Mouse (Mus musculus) large intestine, adult 2 months (tissue): ENCODE data around the gene 1700030J22Rik. TPM values are rescaled to one million over a fixed set of nuclear protein-coding genes. Genes with fewer than 3 reads are reported as not detected.

Experiments used
- DNase-seq: peaks from one replicate; pipeline ENCODE4 v3.0.0-alpha.2; 2012; ENCODE audit warnings: low read depth, low spot score
- WGBS: fragments of 180-500 bp; shearing (Covaris S2); methylation state at CpG from one replicate; pipeline ENCODE4 v1.1.7; 2018; 5-methylcytosine and 5-hydroxymethylcytosine counted together
- polyA plus RNA-seq: library from polyadenylated mRNA; depleted of rRNA; stranded (reverse); fragments of >200 nt; gene quantifications from 2 replicates; pipeline ENCODE4 v1.2.3, GENCODE M21; 2012; rRNA removed

1700030J22Rik gene
- 0.32 and 0.38 TPM in 2 replicates for polyA plus RNA-seq

DNA sequence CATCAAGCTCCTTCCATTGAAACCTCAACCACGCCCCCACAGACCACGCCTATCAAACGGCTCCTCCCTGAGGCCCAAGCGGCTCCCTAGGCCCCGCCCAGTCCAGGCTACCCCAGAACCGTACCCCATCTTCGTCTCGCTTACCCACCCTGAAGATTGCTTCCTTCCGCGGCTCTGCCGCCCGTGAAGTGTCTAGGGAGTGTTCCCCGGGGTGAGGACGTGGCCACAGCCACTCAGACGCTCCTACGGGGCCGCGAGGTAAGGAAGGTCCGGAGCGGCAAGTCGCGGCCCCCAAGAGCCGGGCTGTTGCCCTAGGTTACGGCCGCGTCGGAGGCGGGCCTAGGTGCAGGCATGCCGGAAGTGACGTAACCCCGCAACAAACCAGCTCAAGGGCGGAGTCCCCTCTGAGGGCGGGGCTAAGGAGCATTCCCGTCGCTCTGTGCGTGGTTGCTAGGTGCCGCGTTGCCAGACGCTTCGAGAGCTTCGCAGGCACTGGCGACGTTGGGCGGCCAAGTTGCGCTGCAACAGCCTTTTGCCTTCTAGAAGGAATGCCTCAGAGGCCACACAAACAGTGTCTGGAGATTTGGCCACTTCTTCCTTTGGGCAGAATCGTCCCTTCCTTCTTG lies at the start of gene 1700030J22Rik:
Gene 1700030J22Rik (minus strand): TSS at position 329 of the 626 bp plus-strand sequence.
- WGBS: under 1% methylated on average over 46 of the region's 46 CpGs
- peak; percentile 96 for DNase-seq

DNA sequence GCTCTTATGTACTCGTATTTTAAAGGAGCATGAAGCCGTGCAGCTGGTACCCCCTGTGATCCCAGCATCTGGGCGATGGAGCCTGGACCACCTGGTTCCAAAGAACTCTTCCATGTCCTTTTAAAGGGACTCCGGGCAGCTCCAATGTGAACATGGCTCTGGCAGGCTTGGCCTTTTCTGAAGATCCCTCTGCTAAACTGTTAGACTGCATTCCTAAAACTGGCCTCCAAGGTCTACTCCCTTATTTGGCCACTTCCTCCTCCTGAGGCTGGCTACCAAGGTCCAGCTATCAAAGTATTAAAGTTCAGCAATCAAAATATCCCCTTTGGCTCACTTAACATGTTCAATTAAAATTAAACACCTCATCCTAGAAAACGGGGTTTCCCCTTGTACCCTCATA lies 48.8 kb upstream of the 1700030J22Rik start:
- 70% methylated on average over 5 of the region's 5 CpGs for WGBS
- no peak for DNase-seq

DNA sequence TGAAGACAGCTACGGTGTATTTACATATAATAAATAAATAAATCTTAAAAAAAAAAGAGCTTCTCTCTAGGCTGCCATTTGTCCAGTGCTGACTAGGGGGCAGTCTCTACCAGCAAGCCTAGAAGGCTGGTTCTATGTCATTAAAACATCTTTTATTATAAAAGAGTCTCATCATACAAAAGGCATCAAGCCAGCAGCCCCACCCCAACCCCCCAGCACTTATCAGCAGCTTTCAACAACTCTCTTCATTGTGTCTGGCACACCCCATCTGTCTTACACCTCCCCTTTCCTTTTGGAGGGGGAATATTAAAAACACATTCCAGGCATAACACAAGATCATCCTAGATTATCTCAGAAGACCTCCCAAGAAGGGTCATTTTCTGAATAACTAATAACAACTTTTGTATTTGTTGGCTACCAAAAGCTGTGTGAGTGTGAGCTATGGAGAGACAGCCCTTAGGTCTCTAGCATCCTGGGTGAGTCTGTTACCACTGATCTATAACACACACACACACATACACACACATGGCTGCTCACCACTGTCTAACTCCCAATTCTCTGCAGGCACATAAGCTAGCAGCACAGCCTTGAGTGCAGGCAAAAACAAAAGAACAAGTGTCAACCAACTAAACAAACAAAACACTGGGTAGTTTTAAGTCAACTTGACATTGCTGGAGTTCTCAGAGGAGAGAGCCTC lies 43.7 kb upstream of the 1700030J22Rik start:
- WGBS: 42% methylated on average over 1 of the region's 1 CpGs
- no peak for DNase-seq

DNA sequence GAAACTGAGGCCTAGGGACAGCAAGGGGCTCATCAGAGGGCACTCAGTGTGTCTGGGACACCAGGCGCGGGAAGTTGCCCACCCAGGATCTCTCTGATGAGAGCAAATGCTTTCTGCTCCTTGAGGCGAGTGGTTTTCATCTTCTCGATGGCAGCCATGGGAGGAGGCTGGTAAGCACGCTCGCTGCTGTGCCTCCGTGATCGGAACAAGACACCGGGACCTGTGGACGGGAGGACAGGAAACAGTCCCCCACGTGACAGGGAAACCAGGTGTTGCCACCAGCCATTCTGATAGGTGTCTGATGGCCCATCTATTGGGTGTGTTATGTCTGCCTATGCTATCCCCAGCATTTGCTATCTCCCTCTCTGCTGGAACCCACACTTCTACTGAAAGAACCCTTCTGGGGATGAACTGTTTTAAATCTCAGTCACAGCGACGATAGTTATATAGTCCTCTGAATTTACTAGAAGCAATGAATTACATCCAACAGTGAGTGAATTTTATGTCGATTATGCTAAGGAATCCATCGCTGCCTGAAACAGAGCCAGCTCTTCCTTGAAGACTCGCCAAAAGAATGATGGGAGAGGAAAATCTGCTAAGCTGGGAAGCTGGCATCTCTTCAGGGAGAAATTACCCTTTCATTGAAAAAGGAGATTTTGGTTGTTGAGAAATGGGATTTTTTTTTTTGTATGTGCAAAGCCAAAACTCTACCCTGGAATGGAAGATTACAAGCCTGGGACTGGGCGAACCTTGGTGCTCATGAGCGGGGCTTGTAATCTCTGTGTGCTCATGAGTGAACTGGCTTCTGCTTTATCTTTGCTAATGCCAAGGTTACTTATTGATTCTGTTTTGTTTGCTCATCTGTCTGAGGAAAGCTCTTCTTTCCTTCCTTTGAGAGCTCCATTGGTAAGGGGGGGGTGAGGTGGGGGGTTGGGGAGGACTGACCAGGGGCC lies 40.8 kb upstream of the 1700030J22Rik start:
- DNase-seq: no peak
- WGBS: 80% methylated on average over 18 of the region's 18 CpGs

- DNase-seq: no peak
- 92% methylated on average over 4 of the region's 4 CpGs for WGBS
Observed at GRCm38 (mm10) chr8:117017896-117018295, 39.1 kb upstream of the 1700030J22Rik start.

DNA sequence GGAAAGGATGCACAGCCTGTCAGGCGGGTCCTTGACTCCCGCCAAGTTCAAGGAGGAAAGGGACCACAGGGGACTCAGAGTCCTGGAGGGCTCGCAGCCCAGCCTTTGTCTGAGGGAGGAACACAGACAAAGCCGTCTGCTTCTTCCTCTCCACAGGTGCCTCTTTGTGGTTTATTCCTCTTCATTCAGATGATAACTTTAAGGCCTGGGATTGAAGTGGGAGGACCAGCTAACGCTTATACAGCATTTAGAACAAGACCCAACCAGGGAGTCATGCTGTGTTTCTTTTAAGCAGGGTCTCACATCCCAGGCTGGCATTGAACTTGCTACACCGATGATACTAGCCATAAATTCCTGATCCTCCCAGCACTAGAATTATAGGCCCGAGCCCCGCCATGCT lies 38.2 kb upstream of the 1700030J22Rik start:
- WGBS: 77% methylated on average over 8 of the region's 8 CpGs
- DNase-seq: no peak

DNA sequence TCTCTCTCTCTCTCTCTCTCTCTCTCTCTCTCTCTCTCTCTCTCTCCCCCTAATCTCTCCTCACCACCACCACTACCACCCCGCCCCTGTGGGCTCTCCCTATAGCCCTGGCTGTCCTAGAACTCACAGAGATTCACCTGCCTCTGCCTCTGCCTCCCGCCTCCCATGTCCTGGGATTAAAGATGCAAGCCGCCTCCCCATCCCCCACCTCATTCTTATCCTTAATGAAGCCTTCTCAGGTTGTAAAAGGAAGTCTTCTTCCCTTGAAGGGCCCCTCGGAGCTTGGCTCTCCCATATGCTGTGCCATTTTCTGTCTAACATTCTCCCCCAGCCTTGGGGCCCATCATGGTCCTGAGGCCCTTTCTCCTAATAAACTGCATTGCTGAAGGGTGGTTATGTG lies 36.9 kb upstream of the 1700030J22Rik start:
- DNase-seq: no peak
- WGBS: 50% methylated on average over 4 of the region's 4 CpGs

GRCm38 (mm10) chr8:117011366-117011765 lies 32.6 kb upstream of the 1700030J22Rik start:
- WGBS: 86% methylated on average over 9 of the region's 9 CpGs
- no peak for DNase-seq

DNA sequence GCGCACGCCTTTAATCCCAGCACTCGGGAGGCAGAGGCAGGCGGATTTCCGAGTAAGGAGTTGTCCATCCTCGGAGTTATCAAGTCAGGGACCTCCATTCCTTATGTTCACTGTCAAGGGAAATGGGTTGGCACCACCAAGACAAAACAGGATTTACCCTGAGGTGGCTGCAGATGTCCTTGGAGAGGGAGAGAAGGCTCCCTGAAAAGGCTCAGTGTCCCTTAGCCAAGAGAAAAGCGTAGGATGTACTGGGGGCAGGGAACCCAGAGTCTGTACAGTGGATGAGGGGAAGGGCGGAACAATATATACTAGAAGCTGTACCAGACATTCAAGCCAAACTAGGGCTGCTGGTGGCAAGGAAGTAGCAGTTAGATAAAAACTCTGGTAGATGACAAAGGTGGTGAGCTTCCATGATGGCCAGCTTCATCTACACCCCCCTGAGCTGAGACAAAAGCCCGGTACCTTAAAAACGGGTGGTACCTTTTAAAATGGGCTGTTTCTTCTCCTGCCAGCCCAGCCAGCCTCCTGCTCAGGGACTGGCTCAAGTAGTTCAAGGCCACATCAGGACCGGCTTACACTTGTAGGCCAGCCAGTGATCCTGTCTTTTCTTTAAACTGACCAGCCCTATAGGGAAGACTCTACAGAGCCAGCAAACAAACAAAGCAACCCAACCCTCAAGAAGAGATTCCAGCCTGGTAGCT lies 15.4 kb upstream of the 1700030J22Rik start:
- 58% methylated on average over 11 of the region's 11 CpGs for WGBS
- DNase-seq: no peak

GRCm38 (mm10) chr8:116993095-116993867 lies 14.5 kb upstream of the 1700030J22Rik start, which contains the start of gene Gcsh:
Gene Gcsh (minus strand): TSS chr8:116993537.
- WGBS: under 1% methylated on average over 56 of the region's 56 CpGs
- DNase-seq: peak; percentile 99

DNA sequence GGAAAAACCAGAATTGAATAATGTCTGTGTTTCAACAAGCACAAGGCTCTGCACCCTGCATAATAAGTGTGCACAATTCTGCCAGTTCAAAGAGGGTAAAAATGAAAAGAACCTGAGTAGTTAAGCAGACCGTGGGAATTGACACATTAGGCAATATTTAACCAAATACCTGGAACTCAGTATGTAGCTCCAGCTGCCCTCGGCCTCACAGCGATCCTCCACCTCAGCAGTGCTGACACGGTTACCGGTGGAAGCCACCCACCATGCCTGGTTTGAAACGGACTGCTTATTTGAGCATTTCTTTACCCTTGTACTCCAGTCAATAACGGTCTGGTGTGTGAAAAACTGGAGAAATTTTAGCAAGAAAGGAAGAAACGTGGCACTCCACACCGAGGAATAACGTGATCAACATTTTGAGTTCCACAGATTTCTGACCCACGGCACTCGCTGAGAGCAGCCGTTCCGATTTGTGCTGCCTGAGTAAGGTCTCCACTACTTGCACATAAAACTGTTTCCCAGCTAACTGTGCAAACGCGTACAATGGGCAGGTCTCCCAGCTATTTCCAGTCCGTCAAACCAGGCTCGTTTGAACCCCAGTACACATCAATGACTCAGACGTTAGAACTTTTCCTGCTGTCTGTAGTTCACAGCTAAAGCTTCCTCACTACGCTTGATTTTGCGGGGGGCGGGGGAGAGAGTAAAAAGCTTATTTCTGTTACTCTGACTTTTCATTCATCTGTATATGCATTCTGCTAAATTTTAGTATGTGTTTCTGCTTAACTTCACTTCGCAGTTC lies 13.6 kb upstream of the 1700030J22Rik start:
- WGBS: 3% methylated on average over 23 of the region's 23 CpGs
- DNase-seq: no peak

- DNase-seq: no peak
- 87% methylated on average over 8 of the region's 8 CpGs for WGBS
Observed at GRCm38 (mm10) chr8:116991241-116991640, 12.5 kb upstream of the 1700030J22Rik start.

DNA sequence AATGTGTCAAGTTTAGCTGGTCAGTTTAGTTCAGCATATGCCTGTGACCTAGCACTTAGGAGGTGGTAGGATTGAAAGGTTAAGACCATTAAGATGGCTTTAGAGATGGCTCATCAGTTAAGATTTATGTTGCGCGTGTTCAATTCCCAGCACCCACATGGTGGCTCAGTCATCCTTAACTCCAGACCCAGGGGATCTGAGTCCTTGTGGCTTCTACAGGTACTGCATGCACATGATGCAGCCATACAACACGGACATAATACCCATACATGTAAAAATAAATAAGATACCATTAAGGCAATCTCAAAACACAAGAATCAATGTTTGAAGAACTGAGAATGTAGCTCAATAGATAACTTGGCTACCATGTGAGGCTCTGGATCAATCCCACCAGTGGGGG lies 11.1 kb upstream of the 1700030J22Rik start:
- 93% methylated on average over 3 of the region's 3 CpGs for WGBS
- no peak for DNase-seq

GRCm38 (mm10) chr8:116980117-116980516 lies 1.4 kb upstream of the 1700030J22Rik start:
- 17% methylated on average over 4 of the region's 4 CpGs for WGBS
- DNase-seq: no peak

- WGBS: 23% methylated on average over 8 of the region's 8 CpGs
- no peak for DNase-seq
Observed at GRCm38 (mm10) chr8:116978052-116978451, 707 bp downstream of the 1700030J22Rik start.

GRCm38 (mm10) chr8:116975606-116976005 lies 3.2 kb downstream of the 1700030J22Rik start:
- DNase-seq: no peak
- 57% methylated on average over 5 of the region's 5 CpGs for WGBS

DNA sequence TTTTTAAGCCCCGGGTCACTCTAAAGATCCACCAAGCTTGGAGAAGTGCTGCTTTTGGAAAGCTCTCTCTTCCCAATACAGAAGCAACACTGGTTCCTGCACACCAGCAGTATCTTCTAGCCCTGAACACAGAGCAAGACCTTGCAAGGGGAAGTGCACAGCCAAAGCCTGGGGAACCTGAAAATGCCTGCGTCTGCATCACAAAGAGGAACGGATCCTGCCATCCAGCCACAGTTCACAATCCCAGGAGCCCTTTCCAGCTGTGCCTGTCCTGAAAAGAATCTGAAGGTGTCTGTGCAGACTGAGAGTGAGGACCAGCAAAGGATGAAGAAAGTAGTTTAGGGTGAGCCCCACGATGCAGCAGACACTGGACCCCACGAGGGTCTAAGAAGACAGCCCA lies 3.7 kb downstream of the 1700030J22Rik start:
- WGBS: 57% methylated on average over 5 of the region's 5 CpGs
- DNase-seq: no peak

- DNase-seq: no peak
- WGBS: 78% methylated on average over 6 of the region's 6 CpGs
Observed at GRCm38 (mm10) chr8:116969531-116969930, 9.2 kb downstream of the 1700030J22Rik start.
